Mouse (Mus musculus): ENCODE data around the gene Heatr9. TPM values are rescaled to one million over a fixed set of nuclear protein-coding genes. Genes with fewer than 3 reads are reported as not detected.

Heatr9 gene
- polyA plus RNA-seq, 1 experiment from 2014 or later = not detected

GRCm38 (mm10) chr11:83509521-83509920 is 12.5 kb downstream of the Heatr9 start:
- ATAC-seq = no peak
- Histone ChIP-seq H3K27ac (ENCODE audit: low read length) (no peak overlapping the region), H3K9ac (ENCODE audit: low read depth, low read length) (no peak overlapping the region), H3K27me3 (ENCODE audit: control insufficient read depth, insufficient read depth, low read depth, low read length) (no peaks in the 10 kb centered on the region), H3K4me3 (ENCODE audit: low read depth, low read length) (no peak overlapping the region), H3K4me1 (ENCODE audit: control insufficient read depth, insufficient read depth, low read length) (no peaks in the 10 kb centered on the region), H3K36me3 (ENCODE audit: control insufficient read depth, insufficient read depth, low read length) (peaks cover 11% of the 10 kb centered on the region), H3K4me2 (ENCODE audit: low read length) (no peak overlapping the region), H3K9me3 (replicated peaks; ENCODE audit: control insufficient read depth, low read length, poor library complexity, severe bottlenecking) (no peaks in the 10 kb centered on the region)

- no peak overlapping the region for H3K4me2 ChIP-seq (ENCODE audit: low read length)
- 90% methylated on average over 5 of the region's 5 CpGs for WGBS
- H3K36me3 ChIP-seq (ENCODE audit: control insufficient read depth, insufficient read depth, low read length) = peaks cover 21% of the 10 kb centered on the region
- no peak overlapping the region for H3K27ac ChIP-seq (ENCODE audit: low read length)
- no peaks in the 10 kb centered on the region for H3K4me1 ChIP-seq (ENCODE audit: control insufficient read depth, insufficient read depth, low read length)
- no peaks in the 10 kb centered on the region for H3K27me3 ChIP-seq (ENCODE audit: control insufficient read depth, insufficient read depth, low read depth, low read length)
- no peak for ATAC-seq
- H3K4me3 ChIP-seq (ENCODE audit: low read depth, low read length) = no peak overlapping the region
- H3K9me3 ChIP-seq (replicated peaks; ENCODE audit: control insufficient read depth, low read length, poor library complexity, severe bottlenecking) = no peaks in the 10 kb centered on the region
- no peak overlapping the region for H3K9ac ChIP-seq (ENCODE audit: low read depth, low read length)
These were observed 17.7 kb downstream of the Heatr9 start for GRCm38 (mm10) chr11:83504308-83504707.

- 55% methylated on average over 2 of the region's 2 CpGs for WGBS
- no peak overlapping the region for H3K4me2 ChIP-seq (ENCODE audit: low read length)
These were observed 26.4 kb downstream of the Heatr9 start for GRCm38 (mm10) chr11:83495571-83495970.

GRCm38 (mm10) chr11:83491488-83491887 is 30.5 kb downstream of the Heatr9 start:
- Histone ChIP-seq H3K27ac (ENCODE audit: low read length) (no peak overlapping the region), H3K4me1 (ENCODE audit: control insufficient read depth, insufficient read depth, low read length) (no peaks in the 10 kb centered on the region; the same call in 1 of the 2 replicates), H3K27me3 (ENCODE audit: control insufficient read depth, insufficient read depth, low read depth, low read length) (no peaks in the 10 kb centered on the region), H3K4me2 (ENCODE audit: low read length) (no peak overlapping the region), H3K36me3 (ENCODE audit: control insufficient read depth, insufficient read depth, low read length) (peaks cover 10% of the 10 kb centered on the region), H3K9ac (ENCODE audit: low read depth, low read length) (no peak overlapping the region), H3K4me3 (ENCODE audit: low read depth, low read length) (no peak overlapping the region), H3K9me3 (replicated peaks; ENCODE audit: control insufficient read depth, low read length, poor library complexity, severe bottlenecking) (no peaks in the 10 kb centered on the region)
- 89% methylated on average over 4 of the region's 4 CpGs for WGBS
- ATAC-seq = no peak

More at GRCm38 (mm10) chr11:83495571-83495970, 26.4 kb downstream of the Heatr9 start:
- no peak for ATAC-seq
- Histone ChIP-seq H3K27me3 (ENCODE audit: control insufficient read depth, insufficient read depth, low read depth, low read length) (no peaks in the 10 kb centered on the region), H3K4me3 (ENCODE audit: low read depth, low read length) (no peak overlapping the region), H3K4me1 (ENCODE audit: control insufficient read depth, insufficient read depth, low read length) (no peaks in the 10 kb centered on the region; the same call in 1 of the 2 replicates), H3K36me3 (ENCODE audit: control insufficient read depth, insufficient read depth, low read length) (no peaks in the 10 kb centered on the region; the same call in 1 of the 2 replicates), H3K9ac (ENCODE audit: low read depth, low read length) (no peak overlapping the region), H3K27ac (ENCODE audit: low read length) (no peak overlapping the region), H3K9me3 (replicated peaks; ENCODE audit: control insufficient read depth, low read length, poor library complexity, severe bottlenecking) (no peaks in the 10 kb centered on the region)

GRCm38 (mm10) chr11:83473235-83474016 is 48.5 kb downstream of the Heatr9 start:
- peak overlapping the region; percentile 71 for H3K4me2 ChIP-seq (ENCODE audit: low read length)
- H3K27ac ChIP-seq (ENCODE audit: low read length) = peak overlapping the region; percentile 99
- under 1% methylated on average over 36 of the region's 52 CpGs for WGBS
- peak; percentile 87 for ATAC-seq
- H3K4me1 ChIP-seq (ENCODE audit: control insufficient read depth, insufficient read depth, low read length) = peaks cover 24% of the 10 kb centered on the region
- H3K4me3 ChIP-seq (ENCODE audit: low read depth, low read length) = peak overlapping the region; percentile 95
- no peaks in the 10 kb centered on the region for H3K27me3 ChIP-seq (ENCODE audit: control insufficient read depth, insufficient read depth, low read depth, low read length)
- H3K9ac ChIP-seq (ENCODE audit: low read depth, low read length) = peak overlapping the region; percentile 90
- H3K9me3 ChIP-seq (replicated peaks; ENCODE audit: control insufficient read depth, low read length, poor library complexity, severe bottlenecking) = no peaks in the 10 kb centered on the region
- H3K36me3 ChIP-seq (ENCODE audit: control insufficient read depth, insufficient read depth, low read length) = 0 out of 2 replicates have a peak, but pooled peaks cover 6% of the 10 kb centered on the region

- 0 out of 2 replicates have a peak, but pooled peaks cover under 1% of the 10 kb centered on the region for H3K36me3 ChIP-seq (ENCODE audit: control insufficient read depth, insufficient read depth, low read length)
- peak within 1 kb of the TSS; percentile 95 for H3K4me3 ChIP-seq (ENCODE audit: low read depth, low read length)
- H3K9ac ChIP-seq (ENCODE audit: low read depth, low read length) = peak within 1 kb of the TSS; percentile 90
- under 1% methylated on average over 65 of the region's 66 CpGs for WGBS
- H3K27ac ChIP-seq (ENCODE audit: low read length) = peak within 1 kb of the TSS; percentile 99
- H3K4me1 ChIP-seq (ENCODE audit: control insufficient read depth, insufficient read depth, low read length) = peaks cover 24% of the 10 kb centered on the region
- peak within 1 kb of the TSS; percentile 71 for H3K4me2 ChIP-seq (ENCODE audit: low read length)
- ATAC-seq = peak; percentile 99
- no peaks in the 10 kb centered on the region for H3K9me3 ChIP-seq (replicated peaks; ENCODE audit: control insufficient read depth, low read length, poor library complexity, severe bottlenecking)
- no peaks in the 10 kb centered on the region for H3K27me3 ChIP-seq (ENCODE audit: control insufficient read depth, insufficient read depth, low read depth, low read length)
These were observed 49.4 kb downstream of the Heatr9 start, which contains the start of gene Taf15 for GRCm38 (mm10) chr11:83472324-83473234. TSS of gene Taf15 (plus strand) at chr11:83473086.

GRCm38 (mm10) chr11:83471766-83472165 is 50.2 kb downstream of the Heatr9 start:
- Histone ChIP-seq H3K27ac (ENCODE audit: low read length) (no peak overlapping the region), H3K27me3 (ENCODE audit: control insufficient read depth, insufficient read depth, low read depth, low read length) (no peaks in the 10 kb centered on the region), H3K9ac (ENCODE audit: low read depth, low read length) (no peak overlapping the region), H3K4me2 (ENCODE audit: low read length) (peak overlapping the region; percentile 65; the same call in 1 of the 2 replicates), H3K4me1 (ENCODE audit: control insufficient read depth, insufficient read depth, low read length) (peaks cover 23% of the 10 kb centered on the region), H3K36me3 (ENCODE audit: control insufficient read depth, insufficient read depth, low read length) (no peaks in the 10 kb centered on the region), H3K4me3 (ENCODE audit: low read depth, low read length) (no peak overlapping the region), H3K9me3 (replicated peaks; ENCODE audit: control insufficient read depth, low read length, poor library complexity, severe bottlenecking) (no peaks in the 10 kb centered on the region)
- ATAC-seq = no peak
- WGBS = 95% methylated on average over 2 of the region's 2 CpGs

GRCm38 (mm10) chr11:83468765-83469164 is 53.2 kb downstream of the Heatr9 start:
- peaks cover 7% of the 10 kb centered on the region for H3K4me1 ChIP-seq (ENCODE audit: control insufficient read depth, insufficient read depth, low read length)
- 96% methylated on average over 3 of the region's 3 CpGs for WGBS
- ATAC-seq = no peak

More at GRCm38 (mm10) chr11:83468765-83469164, 53.2 kb downstream of the Heatr9 start:
- no peak overlapping the region for H3K9ac ChIP-seq (ENCODE audit: low read depth, low read length)
- H3K27ac ChIP-seq (ENCODE audit: low read length) = no peak overlapping the region
- no peak overlapping the region for H3K4me3 ChIP-seq (ENCODE audit: low read depth, low read length)
- no peak overlapping the region for H3K4me2 ChIP-seq (ENCODE audit: low read length)
- no peaks in the 10 kb centered on the region for H3K9me3 ChIP-seq (replicated peaks; ENCODE audit: control insufficient read depth, low read length, poor library complexity, severe bottlenecking)
- peaks cover 10% of the 10 kb centered on the region for H3K27me3 ChIP-seq (ENCODE audit: control insufficient read depth, insufficient read depth, low read depth, low read length)
- no peaks in the 10 kb centered on the region for H3K36me3 ChIP-seq (ENCODE audit: control insufficient read depth, insufficient read depth, low read length)
